Mouse (Mus musculus) embryonic facial prominence, embryonic 11.5 days (tissue): ENCODE data around the gene Prickle4. TPM values are rescaled to one million over a fixed set of nuclear protein-coding genes. Genes with fewer than 3 reads are reported as not detected.

Experiments
- ATAC-seq: fragments of 200-750 bp; cut with Nextera tagmentation; replicated peaks from 2 replicates; pipeline ENCODE4 v1.8.0; 2017; ENCODE audit warnings: low read depth; ENCODE audit not compliant: insufficient number of reproducible peaks, low FRiP score, low TSS enrichment
- DNase-seq: peaks from one replicate; pipeline ENCODE4 v3.0.0-alpha.2; 2015; ENCODE audit warnings: low spot score
- H3K27ac ChIP-seq: fragments of 300-500 bp; sonication (generic); replicated peaks from 2 replicates; pipeline ENCODE4 v1.5.1; 2014; ENCODE audit warnings: mild to moderate bottlenecking, low read depth, low read length, control low read depth
- H3K27me3 ChIP-seq: fragments of 300-500 bp; sonication (generic); 2 replicates; pipeline ENCODE4 v1.6.1; 2014; ENCODE audit warnings: mild to moderate bottlenecking, low read length, moderate library complexity, mixed read lengths; ENCODE audit not compliant: control insufficient read depth, insufficient read depth
- H3K36me3 ChIP-seq: fragments of 300-500 bp; sonication (generic); replicated peaks from 2 replicates; pipeline ENCODE4 v1.6.1; 2014; ENCODE audit warnings: low read depth, mild to moderate bottlenecking, low read length, moderate library complexity, mixed read lengths; ENCODE audit not compliant: control insufficient read depth, insufficient read depth
- H3K4me1 ChIP-seq: fragments of 300-500 bp; sonication (generic); 2 replicates; pipeline ENCODE4 v1.6.1; 2014; ENCODE audit warnings: low read length, mixed read lengths; ENCODE audit not compliant: control insufficient read depth, insufficient read depth
- H3K4me2 ChIP-seq: fragments of 300-500 bp; sonication (generic); 2 replicates; pipeline ENCODE4 v1.6.1; 2014; ENCODE audit warnings: low read depth, mild to moderate bottlenecking, control low read depth, low read length, moderate library complexity
- H3K4me3 ChIP-seq: fragments of 300-500 bp; sonication (generic); 2 replicates; pipeline ENCODE4 v1.5.1; 2014; ENCODE audit warnings: low read depth, low read length, control low read depth
- H3K9ac ChIP-seq: fragments of 300-500 bp; sonication (generic); replicated peaks from 2 replicates; pipeline ENCODE4 v1.6.1; 2014; ENCODE audit warnings: mild to moderate bottlenecking, control low read depth, low read length
- H3K9me3 ChIP-seq: fragments of 300-500 bp; sonication (generic); replicated peaks from 2 replicates; pipeline ENCODE4 v1.6.1; 2016; ENCODE audit warnings: mild to moderate bottlenecking, low read length, inconsistent platforms, mixed read lengths; ENCODE audit not compliant: control insufficient read depth
- WGBS: fragments of 180-500 bp; shearing (Covaris S2); extraction: QIAGEN DNeasy Blood & Tissue Kit; methylation state at CpG from one replicate; pipeline ENCODE4 v1.1.7; 2014; 5-methylcytosine and 5-hydroxymethylcytosine counted together
- polyA plus RNA-seq: library from polyadenylated mRNA; unstranded; fragments of >200 nt; fragmentation: Nextera tagmentation; extraction: Ambion mirVana; gene quantifications from 2 replicates; pipeline ENCODE4 v1.2.1, GENCODE M21; 2014

Prickle4 gene
- polyA plus RNA-seq = 0.27 and 0.89 TPM in 2 replicates

DNA sequence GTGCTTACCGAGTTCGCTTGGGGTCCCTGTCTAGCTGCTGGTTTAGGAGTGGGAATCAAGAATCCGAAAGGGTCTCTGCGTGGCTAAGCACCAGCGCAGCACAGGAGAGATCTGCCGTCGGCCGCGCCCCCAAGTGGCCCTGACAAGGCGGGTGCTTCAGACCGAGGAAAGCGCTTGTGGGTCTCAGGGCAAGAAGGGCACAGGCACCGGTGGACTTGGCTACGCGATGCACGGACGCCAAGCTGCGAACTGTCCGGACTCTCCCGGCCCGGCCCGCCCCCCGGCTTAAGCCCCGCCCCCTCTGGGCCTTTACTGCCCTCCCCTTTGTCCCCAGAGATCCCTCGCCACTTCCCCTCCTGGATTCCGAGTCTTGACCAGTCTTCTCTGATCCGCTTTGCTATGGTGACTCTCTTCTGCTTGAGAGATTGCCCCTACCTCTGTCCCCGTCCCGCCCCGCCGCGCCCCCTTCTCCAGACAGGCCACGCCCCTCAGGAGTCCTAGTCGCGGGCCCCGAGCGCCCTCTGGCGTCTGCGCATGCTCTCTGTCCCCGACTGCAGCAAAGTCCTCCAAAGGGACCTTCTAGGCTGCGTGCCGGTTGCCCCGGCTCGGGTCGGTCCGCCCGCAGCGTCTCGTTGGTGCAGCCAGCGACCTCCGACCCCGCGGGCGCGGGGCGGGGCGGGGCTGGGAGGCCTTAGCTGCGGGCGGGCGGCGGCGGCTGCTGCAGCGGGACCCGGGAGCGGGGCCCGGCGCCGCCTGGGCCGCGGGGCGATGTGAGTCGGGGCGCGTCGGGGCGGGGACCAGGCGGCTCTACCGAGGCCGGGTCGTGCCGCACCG lies at the start of gene Prickle4:
Gene Prickle4 (minus strand): TSS at position 234 of the 834 bp plus-strand sequence.
- Histone ChIP-seq H3K27me3 (no peaks in the 10 kb centered on the region), H3K4me2 (peak within 1 kb of the TSS; percentile 77)
- peak; percentile 97 for DNase-seq

DNA sequence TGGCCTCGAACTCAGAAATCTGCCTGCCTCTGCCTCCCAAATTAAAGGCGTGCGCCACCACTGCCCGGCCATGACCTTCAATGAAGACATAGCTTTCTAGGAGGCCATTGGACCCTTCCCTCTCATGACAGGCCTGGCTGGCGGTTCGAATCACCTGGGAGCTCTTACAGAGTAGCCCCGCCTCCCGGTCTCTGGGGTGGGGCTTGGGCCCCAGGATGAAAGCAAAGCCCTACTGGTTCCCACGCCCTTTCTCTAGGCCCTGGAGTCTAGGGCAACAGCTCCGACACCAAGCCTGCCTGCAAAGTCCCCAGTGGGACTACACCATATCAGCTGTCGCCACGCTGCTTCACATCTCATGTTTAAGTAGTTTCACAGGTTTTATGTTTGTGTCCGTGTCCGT lies 49.5 kb upstream of the Prickle4 start:
- Histone ChIP-seq H3K9me3 (no peaks in the 10 kb centered on the region), H3K27me3 (peaks cover 6% of the 10 kb centered on the region; the same call in 1 of the 2 replicates), H3K9ac (no peak overlapping the region), H3K27ac (no peak overlapping the region), H3K4me1 (no peaks in the 10 kb centered on the region), H3K36me3 (no peaks in the 10 kb centered on the region), H3K4me3 (no peak overlapping the region), H3K4me2 (no peak overlapping the region)
- 94% methylated on average over 14 of the region's 14 CpGs for WGBS
- ATAC-seq (no peak), DNase-seq (no peak)

More for the DNA sequence above, at the start of gene Prickle4:
- H3K27ac ChIP-seq = 0 out of 2 replicates have a peak within 1 kb of the TSS, but pooled peaks have one; percentile 20
- ATAC-seq = peak; percentile 92
- H3K4me1 ChIP-seq = peaks cover 3% of the 10 kb centered on the region; the same call in 1 of the 2 replicates
- peak within 1 kb of the TSS; percentile 88 for H3K9ac ChIP-seq
- H3K4me3 ChIP-seq = peak within 1 kb of the TSS; percentile 77
- H3K9me3 ChIP-seq = no peaks in the 10 kb centered on the region
- no peaks in the 10 kb centered on the region for H3K36me3 ChIP-seq
- WGBS = 1% methylated on average over 77 of the region's 82 CpGs

DNA sequence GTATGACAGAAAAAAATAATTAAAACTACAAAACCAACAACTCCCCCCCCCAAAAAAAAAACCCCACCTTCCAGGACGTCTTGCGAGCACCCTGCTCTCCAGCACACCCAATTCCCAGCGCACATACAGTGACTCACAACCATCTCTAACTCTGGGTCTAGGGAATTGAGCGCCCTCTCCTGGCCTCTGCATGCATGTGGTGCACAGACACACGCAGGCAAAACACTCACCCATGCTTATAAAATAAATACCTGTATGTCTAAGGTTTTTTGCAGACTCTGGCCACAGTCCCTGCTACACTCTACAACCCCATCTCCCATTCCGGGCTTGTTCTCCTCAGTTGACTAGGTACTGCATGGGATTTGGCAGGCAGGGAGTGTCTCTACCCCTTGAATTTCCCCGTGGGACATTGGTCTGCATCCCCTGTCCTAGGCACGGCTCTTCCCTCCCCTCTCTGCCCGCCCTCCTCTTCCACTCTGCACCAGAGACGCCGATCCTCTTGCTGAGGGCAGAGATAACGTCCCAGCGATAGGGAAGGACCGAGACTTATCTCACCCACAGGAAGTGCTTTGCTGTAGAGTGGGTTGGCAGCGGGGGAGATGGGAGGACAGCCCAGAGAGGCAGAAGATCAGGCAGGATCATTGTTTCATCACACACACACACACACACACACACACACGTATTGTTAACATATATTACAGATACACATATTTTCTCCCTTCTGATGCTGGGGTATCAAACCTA lies 48.6 kb upstream of the Prickle4 start:
- Histone ChIP-seq H3K27me3 (peaks cover 12% of the 10 kb centered on the region), H3K4me2 (no peak overlapping the region)
- no peak for ATAC-seq

DNA sequence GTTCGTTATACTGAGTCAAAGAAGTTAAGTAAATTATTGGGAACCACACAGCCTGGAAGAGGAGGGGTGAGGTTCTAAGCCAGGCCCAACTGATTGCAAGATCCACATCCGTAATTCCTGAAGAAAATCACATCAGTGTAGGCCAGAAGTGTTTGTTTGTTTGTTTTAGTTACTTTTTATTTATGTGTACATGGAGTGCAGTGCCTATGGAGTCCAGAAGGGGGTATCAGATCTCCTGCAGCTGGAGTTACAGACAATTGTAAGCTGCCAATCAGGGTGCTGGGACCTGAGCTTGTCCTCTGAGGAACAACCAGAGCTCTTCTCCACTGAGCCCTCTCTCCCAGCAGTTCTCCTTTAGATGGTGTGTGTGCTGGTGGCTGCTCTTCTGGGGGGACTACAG lies 45.6 kb upstream of the Prickle4 start:
- Histone ChIP-seq H3K36me3 (no peaks in the 10 kb centered on the region), H3K4me2 (no peak overlapping the region), H3K27me3 (peaks cover 16% of the 10 kb centered on the region), H3K27ac (no peak overlapping the region), H3K9me3 (no peaks in the 10 kb centered on the region), H3K4me3 (no peak overlapping the region), H3K4me1 (peaks cover 7% of the 10 kb centered on the region), H3K9ac (no peak overlapping the region)
- 62% methylated on average over 2 of the region's 2 CpGs for WGBS
- ATAC-seq (no peak), DNase-seq (no peak)

More for the DNA sequence above, 48.6 kb upstream of the Prickle4 start:
- peak; percentile 21 for DNase-seq
- 40% methylated on average over 16 of the region's 16 CpGs for WGBS
- Histone ChIP-seq H3K4me1 (peaks cover 7% of the 10 kb centered on the region; the same call in 1 of the 2 replicates), H3K9ac (no peak overlapping the region), H3K9me3 (no peaks in the 10 kb centered on the region), H3K36me3 (no peaks in the 10 kb centered on the region), H3K4me3 (no peak overlapping the region), H3K27ac (no peak overlapping the region)

DNA sequence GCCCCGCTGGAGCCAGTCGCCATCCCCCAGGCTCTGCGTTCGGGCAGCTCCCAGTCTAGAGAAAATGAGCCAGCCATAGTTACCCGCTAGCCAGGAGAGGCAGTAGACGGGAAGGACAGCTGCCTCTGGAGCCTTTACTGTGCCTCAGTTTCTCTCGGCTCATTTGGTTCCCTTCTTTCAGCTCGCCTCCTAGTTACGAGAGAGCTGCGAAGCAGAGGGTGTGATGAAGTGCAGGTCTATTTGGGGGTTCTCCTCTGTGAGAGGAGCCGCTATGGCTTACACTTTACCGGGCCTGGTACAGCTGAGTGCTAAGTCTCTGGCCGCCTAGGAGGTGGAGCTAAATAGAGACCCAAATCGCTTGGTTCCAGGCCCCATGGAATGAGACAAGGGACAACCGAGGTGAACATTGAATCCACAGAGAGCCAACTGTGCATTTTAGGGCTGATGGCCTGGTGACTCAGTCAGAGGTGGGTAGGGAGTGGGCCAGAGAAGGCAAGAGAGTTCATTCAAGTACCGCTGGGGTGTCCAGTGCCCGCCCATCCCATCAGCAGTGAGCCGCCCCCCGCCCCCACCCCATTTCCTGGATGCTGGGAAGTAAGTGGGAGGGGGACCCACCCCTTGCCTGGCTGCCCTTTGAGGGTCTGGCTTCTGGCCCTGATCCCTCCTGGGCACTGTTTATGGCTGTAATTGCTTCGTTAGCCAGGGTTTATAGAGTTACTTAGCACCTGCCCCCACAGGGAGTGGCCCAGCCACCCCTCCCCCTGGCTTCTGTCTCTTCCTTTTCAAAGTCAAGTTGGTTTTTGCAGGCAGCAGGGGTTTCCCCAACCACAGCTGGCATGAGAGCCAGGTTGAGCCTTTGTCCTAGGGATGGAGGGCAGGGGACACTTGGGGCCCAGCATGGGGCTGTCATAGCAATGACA lies 44.6 kb upstream of the Prickle4 start:
- DNase-seq (peak; percentile 22), ATAC-seq (no peak)
- 5% methylated on average over 20 of the region's 20 CpGs for WGBS
- peaks cover 7% of the 10 kb centered on the region for H3K4me1 ChIP-seq
- no peak overlapping the region for H3K27ac ChIP-seq
- H3K27me3 ChIP-seq = peaks cover 16% of the 10 kb centered on the region
- peak overlapping the region; percentile 57 for H3K9ac ChIP-seq
- H3K9me3 ChIP-seq = no peaks in the 10 kb centered on the region
- H3K4me2 ChIP-seq = peak overlapping the region; percentile 98
- H3K36me3 ChIP-seq = no peaks in the 10 kb centered on the region
- H3K4me3 ChIP-seq = peak overlapping the region; percentile 68

DNA sequence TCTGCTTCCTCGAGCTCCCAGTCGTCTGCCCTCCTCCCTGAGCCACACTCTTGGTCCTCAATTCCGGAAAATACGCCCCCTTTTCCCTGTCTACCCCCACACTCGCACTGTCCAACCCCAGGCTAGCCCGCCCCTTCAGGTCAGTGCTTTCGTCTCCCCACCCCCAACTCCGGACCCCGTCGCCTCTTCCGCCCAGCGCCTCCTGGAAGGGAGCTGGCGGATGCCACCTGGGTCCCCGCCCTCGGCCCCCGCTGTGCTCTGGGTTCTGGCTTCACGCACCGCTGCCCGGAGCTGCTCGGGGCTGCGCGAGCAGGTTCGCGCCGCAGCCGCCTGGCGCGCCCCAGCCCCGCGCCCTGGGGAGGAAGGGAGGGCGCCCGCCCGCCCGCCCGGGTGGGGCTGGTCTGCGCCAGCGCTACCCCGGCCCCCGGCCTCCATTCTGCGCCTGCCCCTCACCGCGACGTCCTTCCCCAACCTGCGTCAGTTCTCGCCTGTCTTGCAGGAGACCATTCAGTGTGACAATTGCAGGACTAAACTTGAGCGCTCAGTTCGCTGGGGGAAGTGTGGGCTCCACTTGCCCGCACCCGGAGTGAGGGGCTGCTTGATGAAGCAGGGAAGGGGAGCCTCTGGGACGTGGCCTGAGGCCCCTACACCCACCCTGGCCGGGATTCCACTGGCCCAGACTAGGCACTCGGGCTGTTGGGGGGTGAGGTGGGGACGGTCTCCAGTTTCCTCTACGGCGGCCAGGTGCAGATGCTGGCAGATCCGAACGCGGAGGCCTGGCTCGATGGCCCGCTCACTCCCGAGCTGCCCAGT lies 43.7 kb upstream of the Prickle4 start:
- Histone ChIP-seq H3K9me3 (no peaks in the 10 kb centered on the region), H3K4me2 (peak overlapping the region; percentile 98), H3K9ac (peak overlapping the region; percentile 57), H3K36me3 (no peaks in the 10 kb centered on the region), H3K4me3 (peak overlapping the region; percentile 68), H3K27ac (no peak overlapping the region), H3K27me3 (peaks cover 16% of the 10 kb centered on the region), H3K4me1 (peaks cover 7% of the 10 kb centered on the region)
- ATAC-seq (peak; percentile 45), DNase-seq (peak; percentile 34)
- WGBS = under 1% methylated on average over 54 of the region's 61 CpGs
